ENCODE assay signal across 35 mouse cellular contexts in genomic region chr5:65500231-65500630, GRCm38 (mm10). TPM values are rescaled to one million over a fixed set of nuclear protein-coding genes. Genes with fewer than 3 reads are reported as not detected.
"Had no signal": no experiment of that assay in that cellular context is flagged by ENCODE, and none has a peak within 500 bp of the region (broad histone marks: within the 10 kb centered on the region; RNA-seq: fewer than 3 reads in every experiment).

No protein-coding gene starts in this region.

- H3K4me2 ChIP-seq: heart, embryonic 11.5 days; heart, embryonic 13.5 days; heart, embryonic 15.5 days; hindbrain, embryonic 12.5 days; hindbrain, embryonic 14.5 days; intestine, embryonic 15.5 days; kidney, embryonic 15.5 days; limb, embryonic 13.5 days; limb, embryonic 15.5 days; liver, embryonic 12.5 days had no signal

- H3K27me3 ChIP-seq: heart, embryonic 13.5 days; heart, embryonic 15.5 days; hindbrain, embryonic 12.5 days; intestine, embryonic 15.5 days; kidney, embryonic 15.5 days; limb, embryonic 13.5 days; limb, embryonic 15.5 days had no signal

- H3K4me1 ChIP-seq: heart, embryonic 13.5 days; heart, embryonic 15.5 days; hindbrain, embryonic 12.5 days; intestine, embryonic 15.5 days; kidney, embryonic 15.5 days; limb, embryonic 13.5 days; limb, embryonic 15.5 days; liver, embryonic 12.5 days had no signal

- H3K27ac ChIP-seq: heart, adult 2 months; heart, embryonic 13.5 days; heart, embryonic 15.5 days; hindbrain, embryonic 10.5 days; hindbrain, embryonic 12.5 days; hindbrain, embryonic 14.5 days; intestine, embryonic 15.5 days; kidney, embryonic 15.5 days; kidney, postnatal 0 days; left cerebral cortex, adult 2 months; limb, embryonic 13.5 days; limb, embryonic 15.5 days; liver, embryonic 12.5 days; liver, embryonic 14.5 days had no signal

- H3K4me3 ChIP-seq: heart, adult 2 months; heart, embryonic 13.5 days; heart, embryonic 15.5 days; hindbrain, embryonic 10.5 days; hindbrain, embryonic 12.5 days; intestine, embryonic 15.5 days; kidney, embryonic 15.5 days; left cerebral cortex, adult 2 months; limb, embryonic 13.5 days; limb, embryonic 15.5 days; liver, embryonic 12.5 days had no signal

- DNase-seq: gastrocnemius, postnatal 14 days; gastrocnemius, postnatal 36 days; heart, adult 2 months; heart, postnatal 4 days; kidney, adult 18-20 months; kidney, adult 8-10 months; kidney, postnatal 14 days; kidney, postnatal 36 days had no signal

- H3K36me3 ChIP-seq: heart, embryonic 13.5 days; heart, embryonic 15.5 days; hindbrain, embryonic 10.5 days; hindbrain, embryonic 12.5 days; intestine, embryonic 15.5 days; kidney, embryonic 15.5 days; limb, embryonic 13.5 days; limb, embryonic 15.5 days; liver, embryonic 12.5 days had no signal

- H3K9ac ChIP-seq: heart, embryonic 13.5 days; heart, embryonic 15.5 days; hindbrain, embryonic 12.5 days; hindbrain, embryonic 14.5 days; intestine, embryonic 15.5 days; kidney, embryonic 15.5 days; limb, embryonic 13.5 days; limb, embryonic 15.5 days; liver, embryonic 12.5 days; liver, embryonic 14.5 days had no signal

- H3K9me3 ChIP-seq: heart, embryonic 13.5 days; heart, embryonic 15.5 days; hindbrain, embryonic 10.5 days; hindbrain, embryonic 12.5 days; intestine, embryonic 15.5 days; kidney, embryonic 15.5 days; limb, embryonic 13.5 days; limb, embryonic 15.5 days; liver, embryonic 12.5 days had no signal

- ATAC-seq: hindbrain, embryonic 16.5 days; intestine, embryonic 15.5 days; intestine, postnatal 0 days; liver, embryonic 12.5 days had no signal

RNA-seq across cellular contexts. Expression of gene Gm43552, which starts 7.6 kb away (rescaled TPM):
- total RNA-seq: gastrocnemius, adult 18-20 months; gastrocnemius, postnatal 36 days; heart, adult 2 months; heart, postnatal 25 days; layer of hippocampus, adult 18-20 months; layer of hippocampus, postnatal 10 days; left cerebral cortex, adult 2 months; left cerebral cortex, postnatal 36 days; liver, adult 2 months had no signal
- polyA plus RNA-seq: gonadal fat pad, adult 2 months; heart, adult 2 months; heart, embryonic 11.5 days; heart, postnatal 0 days; hindbrain, embryonic 10.5 days; hindbrain, embryonic 12.5 days; hindbrain, embryonic 14.5 days; hindbrain, embryonic 16.5 days; intestine, embryonic 15.5 days; intestine, postnatal 0 days; kidney, embryonic 15.5 days; large intestine, adult 2 months; limb, embryonic 11.5 days; limb, embryonic 13.5 days; limb, embryonic 15.5 days; liver, embryonic 12.5 days; liver, embryonic 14.5 days; liver, embryonic 16.5 days had no signal
